Mouse (Mus musculus) midbrain, embryonic 15.5 days (tissue): ENCODE results near the gene Comp. TPM values are rescaled to one million over a fixed set of nuclear protein-coding genes. Genes with fewer than 3 reads are reported as not detected.

Experiments used
- ATAC-seq: fragments of 200-750 bp; cut with Nextera tagmentation; replicated peaks from 2 replicates; pipeline ENCODE4 v1.8.0; 2017; ENCODE audit warnings: moderate TSS enrichment
- H3K27ac ChIP-seq: fragments of 300-500 bp; sonication (generic); 2 replicates; pipeline ENCODE4 v1.5.1; 2015; ENCODE audit warnings: mild to moderate bottlenecking, inconsistent platforms
- H3K27me3 ChIP-seq: fragments of 300-500 bp; sonication (generic); replicated peaks from 2 replicates; pipeline ENCODE4 v1.6.1; 2015; ENCODE audit warnings: inconsistent platforms
- H3K36me3 ChIP-seq: fragments of 300-500 bp; sonication (generic); replicated peaks from 2 replicates; pipeline ENCODE4 v1.6.1; 2015; ENCODE audit warnings: inconsistent platforms
- H3K4me1 ChIP-seq: fragments of 300-500 bp; sonication (generic); 2 replicates; pipeline ENCODE4 v1.6.1; 2015; ENCODE audit warnings: inconsistent platforms
- H3K4me2 ChIP-seq: fragments of 300-500 bp; sonication (generic); 2 replicates; pipeline ENCODE4 v1.6.1; 2015; ENCODE audit warnings: inconsistent platforms, mild to moderate bottlenecking, moderate library complexity
- H3K4me3 ChIP-seq: fragments of 300-500 bp; sonication (generic); 2 replicates; pipeline ENCODE4 v1.5.1; 2015; ENCODE audit warnings: mild to moderate bottlenecking, inconsistent platforms
- H3K9ac ChIP-seq: fragments of 300-500 bp; sonication (generic); 2 replicates; pipeline ENCODE4 v1.6.1; 2015; ENCODE audit warnings: mild to moderate bottlenecking, inconsistent platforms
- H3K9me3 ChIP-seq: fragments of 300-500 bp; sonication (generic); 2 replicates; pipeline ENCODE4 v1.6.1; 2016; ENCODE audit warnings: inconsistent platforms
- WGBS: fragments of 180-500 bp; shearing (Covaris S2); methylation state at CpG from one replicate; pipeline ENCODE4 v1.1.7; 2015; ENCODE audit warnings: mixed read lengths; 5-methylcytosine and 5-hydroxymethylcytosine counted together
- polyA plus RNA-seq: library from polyadenylated mRNA; unstranded; fragments of >200 nt; fragmentation: Nextera tagmentation; extraction: Ambion mirVana; gene quantifications from 2 replicates; pipeline ENCODE4 v1.2.1, GENCODE M21; 2015

The Comp gene
- polyA plus RNA-seq, result 0.50 and 0.57 TPM in 2 replicates

DNA sequence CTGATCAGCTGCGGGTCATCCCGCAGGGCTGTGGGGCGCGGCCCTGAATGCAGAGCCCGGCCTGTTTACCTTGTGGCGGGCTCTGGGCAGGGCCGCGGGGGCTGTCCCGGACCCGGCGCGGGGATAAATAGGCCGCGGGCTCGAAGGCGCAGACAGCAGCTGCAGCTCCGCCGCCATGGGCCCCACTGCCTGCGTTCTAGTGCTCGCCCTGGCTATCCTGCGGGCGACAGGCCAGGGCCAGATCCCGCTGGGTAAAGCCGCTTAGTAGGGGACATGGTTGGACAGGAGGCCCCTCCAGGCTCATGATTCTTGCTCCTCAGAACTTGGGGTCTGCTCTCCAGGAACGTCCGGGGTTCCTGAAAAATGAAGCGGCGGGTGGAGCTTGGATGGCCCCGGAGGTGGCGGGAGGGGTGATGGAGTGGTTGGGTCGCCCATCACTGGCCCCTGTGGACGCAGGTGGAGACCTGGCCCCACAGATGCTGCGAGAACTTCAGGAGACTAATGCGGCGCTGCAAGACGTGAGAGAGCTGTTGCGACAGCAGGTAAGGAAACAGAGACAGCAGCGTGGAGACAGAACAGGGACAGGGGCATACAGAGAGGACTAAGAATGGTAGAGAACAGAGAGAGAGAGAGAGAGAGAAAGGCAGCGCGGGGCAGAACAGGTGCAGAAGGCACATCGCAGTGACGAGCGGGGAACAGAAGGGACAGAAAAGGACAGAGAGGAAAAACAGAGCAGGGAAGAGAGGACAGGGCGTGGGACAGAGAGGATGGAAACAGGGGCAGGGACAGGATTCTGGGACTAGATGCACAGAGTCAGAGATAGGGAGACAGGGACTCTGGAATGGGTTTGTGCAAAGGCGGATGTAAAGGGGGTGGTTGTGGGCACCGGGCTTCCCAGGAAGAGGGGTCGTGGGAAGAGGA lies at the start of gene Comp:
Gene Comp, plus strand, starts transcription at position 162 of the 921 bp plus-strand sequence.
- Histone ChIP-seq H3K4me1 (peaks cover 20% of the 10 kb centered on the region), H3K9me3 (no peaks in the 10 kb centered on the region), H3K4me2 (peak within 1 kb of the TSS; percentile 48), H3K27me3 (peaks cover 72% of the 10 kb centered on the region), H3K27ac (no peak within 1 kb of the TSS), H3K9ac (no peak within 1 kb of the TSS), H3K4me3 (peak within 1 kb of the TSS; percentile 30), H3K36me3 (no peaks in the 10 kb centered on the region)
- peak; percentile 7; the same call in 1 of the 2 replicates for ATAC-seq
- WGBS, result 2% methylated on average over 47 of the region's 47 CpGs

DNA sequence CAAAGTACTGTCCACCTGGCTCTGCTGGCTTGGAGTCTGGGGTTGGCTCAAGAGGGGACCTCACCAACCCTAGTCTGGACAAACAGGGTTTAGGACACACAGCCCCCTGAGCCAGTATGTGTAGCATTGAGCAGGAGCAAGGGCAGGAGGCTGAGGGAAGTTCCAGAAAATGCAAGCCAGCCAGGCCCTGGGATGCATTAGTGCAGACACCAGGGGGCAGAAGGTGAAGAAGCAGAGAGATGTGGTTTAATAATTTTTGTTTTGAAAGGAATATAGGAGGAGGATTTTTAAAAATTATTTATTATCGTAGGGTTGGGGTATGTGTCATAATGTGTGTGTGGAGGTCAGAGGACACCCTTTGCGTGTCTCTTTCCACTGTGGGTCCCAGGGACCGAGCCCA lies 49.6 kb upstream of the Comp start:
- no peak overlapping the region for H3K4me2 ChIP-seq
- H3K27me3 ChIP-seq, result no peaks in the 10 kb centered on the region
- H3K9me3 ChIP-seq, result no peaks in the 10 kb centered on the region
- no peak overlapping the region for H3K4me3 ChIP-seq
- no peaks in the 10 kb centered on the region for H3K4me1 ChIP-seq
- peaks cover 32% of the 10 kb centered on the region; the same call in 1 of the 2 replicates for H3K36me3 ChIP-seq
- WGBS, result 92% methylated on average over 3 of the region's 3 CpGs
- H3K9ac ChIP-seq, result no peak overlapping the region
- ATAC-seq, result no peak
- no peak overlapping the region for H3K27ac ChIP-seq

DNA sequence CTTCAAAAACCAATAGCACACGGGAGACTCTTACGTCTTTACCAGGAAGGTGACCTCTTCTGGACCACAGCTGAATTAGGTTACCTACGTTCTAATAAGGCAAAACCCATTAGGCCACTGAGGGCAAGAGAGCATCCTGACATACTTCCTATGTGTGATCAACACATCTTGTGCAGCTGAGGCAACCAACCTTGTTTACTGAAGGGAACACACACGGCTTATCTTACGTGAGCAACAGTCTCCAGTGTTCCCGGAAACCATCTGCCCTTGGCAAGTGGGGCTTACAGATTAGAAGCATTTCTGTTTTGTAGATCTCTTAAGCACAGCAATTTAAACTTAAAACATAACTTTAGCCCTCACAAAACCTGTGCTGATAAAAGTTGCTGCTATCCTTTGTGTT lies 45.8 kb upstream of the Comp start:
- ATAC-seq, result no peak
- Histone ChIP-seq H3K27me3 (no peaks in the 10 kb centered on the region), H3K9ac (no peak overlapping the region), H3K27ac (no peak overlapping the region), H3K36me3 (peaks cover 40% of the 10 kb centered on the region; the same call in 1 of the 2 replicates), H3K4me2 (no peak overlapping the region), H3K9me3 (no peaks in the 10 kb centered on the region), H3K4me3 (no peak overlapping the region), H3K4me1 (peaks cover 24% of the 10 kb centered on the region)
- 92% methylated on average over 6 of the region's 6 CpGs for WGBS

DNA sequence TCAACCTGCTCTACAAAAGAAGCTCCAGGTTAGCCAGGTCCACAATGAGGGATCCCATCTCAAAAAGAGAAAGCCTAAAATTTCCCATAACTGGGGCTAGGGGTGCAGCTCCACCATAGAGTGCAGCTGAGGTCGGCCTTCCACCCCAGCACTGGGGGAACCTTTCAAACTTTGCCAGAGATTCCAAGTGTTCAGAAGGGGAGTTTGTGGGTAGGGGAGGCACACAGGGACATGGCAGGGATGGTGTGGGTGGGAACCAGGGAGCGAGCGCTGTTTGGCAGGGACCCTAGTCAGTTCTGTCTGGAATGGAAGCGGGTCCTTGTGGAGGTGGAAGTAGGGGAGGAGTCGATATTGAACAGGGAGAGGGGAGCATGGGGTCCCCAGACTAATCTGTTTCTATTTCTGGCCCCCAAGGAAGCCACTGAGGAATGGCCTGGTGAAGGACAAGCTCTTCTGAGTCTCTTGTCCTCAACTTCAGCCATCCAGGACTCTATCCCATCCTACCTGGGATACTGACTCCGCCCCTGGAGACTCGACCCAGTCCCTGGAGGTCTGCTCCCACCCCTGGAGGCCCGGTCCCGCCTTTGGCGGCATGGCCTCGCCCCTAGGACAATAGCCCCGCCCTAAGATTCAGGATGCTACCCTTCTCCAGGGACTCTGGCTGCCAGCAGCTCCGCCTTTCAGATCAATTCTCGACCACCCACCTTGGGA lies 44.1 kb upstream of the Comp start, which contains the start of gene Gdf1:
Gene Gdf1, plus strand, starts transcription at position 694 of the 711 bp plus-strand sequence.
- peak within 1 kb of the TSS; percentile 2; the same call in 1 of the 2 replicates for H3K9ac ChIP-seq
- H3K27me3 ChIP-seq, result no peaks in the 10 kb centered on the region
- 28% methylated on average over 14 of the region's 14 CpGs for WGBS
- H3K4me2 ChIP-seq, result no peak within 1 kb of the TSS; the same call in 1 of the 2 replicates
- no peak within 1 kb of the TSS for H3K4me3 ChIP-seq
- H3K36me3 ChIP-seq, result peaks cover 39% of the 10 kb centered on the region
- no peak for ATAC-seq
- peaks cover 24% of the 10 kb centered on the region for H3K4me1 ChIP-seq
- H3K9me3 ChIP-seq, result no peaks in the 10 kb centered on the region
- H3K27ac ChIP-seq, result no peak within 1 kb of the TSS

DNA sequence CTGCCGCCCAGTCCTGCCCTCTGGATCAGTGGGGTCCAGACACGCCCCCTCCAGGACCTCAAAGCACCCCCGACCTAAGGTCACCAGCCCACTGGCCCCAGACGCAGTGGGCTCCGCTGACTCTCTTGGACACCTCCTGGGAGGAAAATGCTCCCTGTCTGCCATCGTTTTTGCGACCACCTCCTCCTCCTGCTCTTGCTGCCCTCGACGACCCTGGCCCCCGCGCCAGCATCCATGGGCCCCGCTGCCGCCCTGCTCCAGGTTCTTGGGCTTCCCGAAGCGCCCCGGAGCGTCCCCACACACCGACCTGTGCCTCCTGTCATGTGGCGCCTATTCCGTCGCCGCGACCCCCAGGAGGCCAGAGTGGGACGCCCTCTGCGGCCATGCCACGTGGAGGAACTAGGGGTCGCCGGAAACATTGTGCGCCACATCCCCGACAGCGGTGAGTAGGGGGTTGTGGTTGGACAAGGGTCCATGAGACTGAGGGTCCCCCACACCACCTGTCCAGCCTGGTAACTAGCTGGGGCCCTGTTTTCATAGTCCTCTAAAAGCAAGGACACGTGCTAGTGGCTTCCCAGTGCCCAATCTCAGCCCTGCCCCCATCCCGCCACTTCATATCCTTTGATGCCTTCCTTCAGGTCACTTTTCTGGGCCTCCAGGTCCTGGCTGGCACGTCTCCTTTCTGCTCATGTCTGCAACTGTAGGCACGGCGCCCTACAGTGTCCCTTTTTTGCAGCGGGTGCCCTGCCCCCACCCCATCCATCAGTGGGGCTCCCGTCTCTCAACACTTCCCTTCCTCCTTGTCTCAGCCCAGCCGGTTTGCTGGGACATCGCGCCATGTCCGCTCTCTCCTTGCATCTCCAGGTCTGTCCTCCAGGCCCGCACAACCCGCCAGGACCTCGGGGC lies 43.3 kb upstream of the Comp start:
- Histone ChIP-seq H3K9ac (0 out of 2 replicates have a peak overlapping the region, but pooled peaks have one; percentile 2), H3K9me3 (no peaks in the 10 kb centered on the region), H3K36me3 (peaks cover 40% of the 10 kb centered on the region), H3K27me3 (no peaks in the 10 kb centered on the region), H3K4me1 (peaks cover 24% of the 10 kb centered on the region), H3K4me3 (no peak overlapping the region), H3K4me2 (no peak overlapping the region; the same call in 1 of the 2 replicates), H3K27ac (no peak overlapping the region)
- whole genome bisulfite sequencing, result 9% methylated on average over 45 of the region's 45 CpGs
- ATAC-seq, result peak; percentile 4

DNA sequence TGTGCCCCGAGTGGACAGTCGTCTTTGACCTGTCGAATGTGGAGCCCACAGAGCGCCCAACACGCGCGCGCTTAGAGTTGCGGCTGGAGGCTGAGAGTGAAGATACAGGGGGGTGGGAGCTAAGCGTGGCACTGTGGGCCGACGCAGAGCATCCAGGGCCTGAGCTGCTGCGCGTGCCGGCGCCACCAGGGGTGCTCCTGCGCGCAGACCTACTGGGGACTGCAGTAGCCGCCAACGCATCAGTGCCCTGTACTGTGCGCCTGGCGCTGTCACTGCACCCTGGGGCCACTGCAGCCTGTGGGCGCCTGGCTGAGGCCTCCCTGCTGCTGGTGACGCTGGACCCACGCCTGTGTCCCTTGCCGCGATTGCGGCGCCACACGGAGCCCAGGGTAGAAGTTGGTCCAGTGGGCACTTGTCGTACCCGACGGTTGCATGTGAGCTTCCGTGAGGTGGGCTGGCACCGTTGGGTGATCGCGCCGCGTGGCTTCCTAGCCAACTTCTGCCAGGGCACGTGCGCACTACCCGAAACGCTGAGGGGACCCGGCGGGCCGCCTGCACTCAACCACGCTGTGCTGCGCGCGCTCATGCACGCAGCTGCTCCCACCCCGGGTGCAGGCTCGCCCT lies 42.5 kb upstream of the Comp start:
- 0 out of 2 replicates have a peak overlapping the region, but pooled peaks have one; percentile 2 for H3K9ac ChIP-seq
- peaks cover 44% of the 10 kb centered on the region for H3K36me3 ChIP-seq
- ATAC-seq, result peak; percentile 75
- WGBS, result 27% methylated on average over 53 of the region's 53 CpGs
- H3K9me3 ChIP-seq, result no peaks in the 10 kb centered on the region
- no peaks in the 10 kb centered on the region for H3K27me3 ChIP-seq
- H3K4me1 ChIP-seq, result peaks cover 24% of the 10 kb centered on the region
- H3K4me2 ChIP-seq, result no peak overlapping the region; the same call in 1 of the 2 replicates
- H3K4me3 ChIP-seq, result no peak overlapping the region
- H3K27ac ChIP-seq, result no peak overlapping the region

DNA sequence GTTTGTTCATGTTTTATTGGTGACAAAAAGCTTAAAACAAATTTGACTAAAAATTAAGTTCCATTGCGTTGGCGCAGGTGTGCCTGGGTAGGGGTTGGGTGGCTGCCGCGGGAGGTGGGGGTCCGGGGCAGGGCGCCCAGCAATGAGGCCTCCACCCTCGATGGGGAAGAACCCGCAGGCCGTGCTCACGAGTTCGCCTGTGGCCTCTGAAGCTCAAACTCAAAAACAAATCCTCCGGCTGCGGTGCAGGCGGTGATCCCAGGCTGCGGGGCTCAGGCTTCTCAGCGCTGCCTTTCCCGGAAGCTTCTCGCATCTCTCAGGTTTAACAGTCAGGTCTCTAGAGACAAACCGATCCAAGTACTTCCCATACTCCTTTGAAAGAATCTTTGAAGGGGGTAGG lies 41.8 kb upstream of the Comp start:
- Histone ChIP-seq H3K4me2 (no peak overlapping the region), H3K9ac (no peak overlapping the region), H3K4me3 (no peak overlapping the region), H3K9me3 (no peaks in the 10 kb centered on the region), H3K36me3 (peaks cover 50% of the 10 kb centered on the region), H3K27me3 (no peaks in the 10 kb centered on the region), H3K27ac (peak overlapping the region; percentile 30; the same call in 1 of the 2 replicates), H3K4me1 (peaks cover 24% of the 10 kb centered on the region)
- 53% methylated on average over 19 of the region's 19 CpGs for WGBS
- ATAC-seq, result no peak

DNA sequence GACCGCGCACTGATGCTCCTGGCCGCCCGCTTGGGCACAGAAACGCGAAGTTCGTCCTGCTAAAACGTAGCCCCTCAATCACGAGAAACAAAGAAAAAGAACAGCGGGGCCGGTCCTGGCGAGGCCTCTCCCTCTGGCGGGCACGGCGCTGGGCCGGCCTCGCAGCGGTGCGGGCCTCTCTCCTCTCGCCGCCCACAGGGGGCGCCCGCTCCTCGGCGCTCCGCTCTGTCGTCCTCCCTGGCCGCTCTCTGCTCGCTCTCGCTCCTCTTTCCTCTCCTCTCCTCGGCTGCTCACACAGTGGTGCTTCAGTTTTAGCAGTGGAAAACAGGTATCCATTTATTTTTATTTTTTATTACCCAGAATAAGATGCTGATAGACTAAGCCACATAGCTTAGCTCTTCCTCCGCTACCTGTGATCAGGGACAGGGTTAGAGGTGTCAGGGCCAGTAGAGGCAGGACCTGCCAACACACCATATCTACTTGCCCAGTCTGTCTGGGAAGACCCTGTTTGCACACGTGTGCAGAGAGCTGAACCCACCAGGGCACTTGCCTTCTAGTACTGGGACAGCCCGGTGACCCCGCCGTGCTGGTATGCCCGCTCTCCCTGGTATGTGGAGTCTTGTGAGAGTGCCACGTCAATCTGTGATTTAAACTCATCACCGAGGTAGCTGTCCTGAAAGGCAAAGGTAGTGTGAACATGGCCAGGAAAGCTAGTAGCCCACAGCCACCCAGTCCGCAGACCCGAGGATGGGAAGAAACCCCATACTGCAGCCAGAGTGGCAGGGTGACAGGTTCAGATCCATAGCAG lies 41.1 kb upstream of the Comp start:
- H3K4me2 ChIP-seq, result 0 out of 2 replicates have a peak overlapping the region, but pooled peaks have one; percentile 14
- peak; percentile 71 for ATAC-seq
- no peak overlapping the region for H3K27ac ChIP-seq

DNA sequence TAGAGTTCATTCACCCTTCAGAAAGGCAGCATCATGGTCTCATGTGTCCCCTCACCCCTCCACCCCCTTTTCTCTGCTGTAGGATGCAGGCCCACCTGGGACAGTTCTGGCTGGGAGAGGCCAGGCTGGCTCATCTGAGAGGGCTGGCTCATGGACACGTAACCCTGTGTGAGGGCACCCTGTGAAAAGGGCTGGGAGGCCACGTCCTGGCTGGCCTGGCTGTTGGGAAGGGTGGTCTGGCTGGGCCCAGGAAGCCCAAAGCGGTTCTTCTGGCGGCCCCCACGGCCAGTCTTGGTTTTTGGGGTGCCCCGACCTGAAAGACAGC lies 40.5 kb upstream of the Comp start:
- H3K9me3 ChIP-seq, result no peaks in the 10 kb centered on the region
- H3K4me1 ChIP-seq, result peaks cover 24% of the 10 kb centered on the region
- H3K27me3 ChIP-seq, result no peaks in the 10 kb centered on the region
- H3K27ac ChIP-seq, result no peak overlapping the region
- H3K36me3 ChIP-seq, result peaks cover 57% of the 10 kb centered on the region
- H3K4me2 ChIP-seq, result no peak overlapping the region
- H3K9ac ChIP-seq, result no peak overlapping the region
- ATAC-seq, result peak; percentile 7
- 98% methylated on average over 6 of the region's 6 CpGs for WGBS
- no peak overlapping the region for H3K4me3 ChIP-seq

More for the DNA sequence above, 41.1 kb upstream of the Comp start:
- WGBS, result 22% methylated on average over 41 of the region's 41 CpGs
- H3K9ac ChIP-seq, result no peak overlapping the region
- H3K9me3 ChIP-seq, result no peaks in the 10 kb centered on the region
- H3K4me1 ChIP-seq, result peaks cover 24% of the 10 kb centered on the region
- peaks cover 56% of the 10 kb centered on the region for H3K36me3 ChIP-seq
- H3K4me3 ChIP-seq, result no peak overlapping the region
- no peaks in the 10 kb centered on the region for H3K27me3 ChIP-seq

DNA sequence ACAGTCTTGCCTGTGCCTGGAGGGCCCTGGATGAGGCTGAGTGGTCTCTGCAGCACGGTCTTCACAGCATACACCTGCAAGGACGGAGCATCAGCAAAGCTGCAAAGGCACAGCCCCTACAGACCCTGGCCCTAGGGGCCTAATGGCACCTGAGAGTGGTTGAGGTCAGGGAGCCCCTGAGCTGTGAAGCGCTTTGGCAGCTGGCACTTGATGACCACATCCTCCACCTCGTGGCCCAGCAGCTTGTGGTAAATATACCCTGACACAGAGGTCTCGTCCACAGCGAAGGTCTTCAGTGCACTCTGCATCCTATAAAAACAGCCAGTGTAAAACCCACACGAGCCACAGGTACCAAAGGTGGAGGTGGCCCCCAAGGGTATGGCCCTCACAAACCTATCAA lies 34.4 kb upstream of the Comp start:
- WGBS, result 90% methylated on average over 7 of the region's 7 CpGs
- Histone ChIP-seq H3K4me3 (no peak overlapping the region), H3K4me1 (no peaks in the 10 kb centered on the region), H3K27ac (no peak overlapping the region), H3K4me2 (no peak overlapping the region), H3K36me3 (peaks cover 69% of the 10 kb centered on the region), H3K9ac (no peak overlapping the region), H3K9me3 (no peaks in the 10 kb centered on the region), H3K27me3 (no peaks in the 10 kb centered on the region)
- no peak for ATAC-seq

DNA sequence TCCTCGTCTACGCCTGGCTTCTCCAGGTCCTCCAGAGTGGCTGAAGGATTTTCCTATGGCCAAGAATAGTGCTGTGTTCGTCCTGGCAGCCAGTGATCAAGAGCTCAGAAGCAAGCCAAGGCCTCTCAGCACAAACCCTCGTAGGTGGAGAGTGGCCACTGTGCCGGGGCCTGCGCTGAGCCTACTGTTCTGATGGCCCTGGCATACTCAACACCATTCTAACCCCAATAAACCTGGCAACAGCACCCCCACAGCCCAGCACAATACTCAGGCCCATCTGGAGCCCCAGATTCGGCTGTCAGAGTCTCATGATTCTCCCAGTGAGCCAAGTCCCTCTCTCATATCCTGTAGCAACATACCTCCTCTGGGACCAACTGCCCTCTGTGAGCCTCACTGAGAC lies 32.7 kb upstream of the Comp start:
- WGBS, result 93% methylated on average over 7 of the region's 7 CpGs
- H3K9ac ChIP-seq, result no peak overlapping the region

More for the DNA sequence above, 32.7 kb upstream of the Comp start:
- no peak for ATAC-seq
- Histone ChIP-seq H3K9me3 (no peaks in the 10 kb centered on the region), H3K27ac (no peak overlapping the region), H3K36me3 (peaks cover 53% of the 10 kb centered on the region), H3K4me2 (no peak overlapping the region), H3K4me1 (no peaks in the 10 kb centered on the region), H3K4me3 (no peak overlapping the region), H3K27me3 (no peaks in the 10 kb centered on the region)
